Mouse (Mus musculus) heart, adult 2 months (tissue): ENCODE data around the gene Xaf1.

Experiments
- CTCF ChIP-seq: fragments of 200-600 bp; IDR thresholded peaks from 2 replicates; pipeline ENCODE4 v1.8.1; 2022; ENCODE audit warnings: antibody characterized with exemption, mild to moderate bottlenecking, moderate library complexity
- EP300 ChIP-seq: fragments of 200-500 bp; IDR thresholded peaks from 2 replicates; pipeline ENCODE4 v1.6.1; 2011; ENCODE audit warnings: low read depth, low read length, control low read depth; ENCODE audit not compliant: insufficient read depth

- no peak for TF ChIP-seq CTCF
- TF ChIP-seq EP300 = no peak
Observed at GRCm38 (mm10) chr11:72287126-72287525, 14.3 kb upstream of the Xaf1 start.
